Mouse (Mus musculus) cortical plate, adult 2 months (tissue): ENCODE measurements around the gene Def8.

Experiments
- CTCF ChIP-seq: fragments of 200-500 bp; IDR thresholded peaks from 2 replicates; pipeline ENCODE4 v1.5.1; 2011; ENCODE audit warnings: mild to moderate bottlenecking, control low read depth, low read length; ENCODE audit not compliant: insufficient read depth; ENCODE audit errors: extremely low read depth
- POLR2A ChIP-seq: fragments of 200-500 bp; IDR thresholded peaks from 2 replicates; pipeline ENCODE4 v1.6.1; 2011; ENCODE audit warnings: mild to moderate bottlenecking, low read length, control low read depth; ENCODE audit not compliant: insufficient read depth; ENCODE audit errors: extremely low read depth

DNA sequence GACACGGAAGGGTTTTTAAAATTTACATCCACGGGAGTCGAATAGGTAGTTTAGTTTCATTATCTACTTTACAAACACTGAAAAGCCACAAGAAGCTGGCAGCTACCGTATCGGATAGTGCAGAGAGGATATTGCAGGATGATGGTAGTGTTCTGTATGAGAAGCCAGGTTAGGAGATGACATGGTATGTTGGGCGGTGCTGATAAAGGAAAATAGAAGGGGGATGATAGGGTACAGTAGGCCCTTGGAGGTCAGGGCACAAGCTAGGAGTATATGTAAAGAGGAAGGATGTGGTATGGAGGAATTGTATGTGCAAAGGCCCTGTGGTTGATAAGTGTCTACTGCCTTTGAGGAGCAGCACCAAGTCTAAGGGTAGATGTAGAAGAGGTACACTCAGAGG, 31.2 kb downstream of the Def8 start:
- TF ChIP-seq CTCF = no peak
- TF ChIP-seq POLR2A = no peak
